Mouse (Mus musculus): ENCODE measurements around the gene Kcnh1. TPM values are rescaled to one million over a fixed set of nuclear protein-coding genes. Genes with fewer than 3 reads are reported as not detected.

Kcnh1 gene
- polyA plus RNA-seq, 1 experiment, result 0.85 TPM

DNA sequence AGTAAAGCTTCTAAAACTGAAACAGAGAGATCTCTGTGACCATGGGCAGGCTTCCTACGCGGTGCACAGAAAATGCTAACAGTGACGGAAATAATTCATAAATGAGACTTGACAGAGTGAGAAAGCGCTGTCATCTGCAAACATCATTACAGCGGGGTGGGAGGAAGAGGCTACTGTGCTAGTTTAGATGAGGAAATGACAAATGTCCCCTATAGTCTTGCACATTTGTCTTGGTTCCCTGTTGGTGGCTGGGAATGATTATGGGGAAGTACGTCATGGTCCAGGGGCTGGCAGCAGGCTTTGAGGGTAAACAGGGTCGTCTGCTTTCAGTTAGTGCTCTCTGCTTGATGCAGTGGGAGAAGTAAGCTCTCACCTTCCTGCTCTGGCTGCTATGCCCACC is 346.6 kb downstream of the Kcnh1 start:
- DNase-seq (ENCODE audit: low read depth in 1 of 2, low spot score in 2 of 2), result no peak
- H3K27me3 ChIP-seq (ENCODE audit: control insufficient read depth, insufficient read depth, low read length), result no peaks in the 10 kb centered on the region
- 26% methylated on average over 7 of the region's 7 CpGs for WGBS
- H3K4me3 ChIP-seq (ENCODE audit: extremely low read depth, insufficient read depth, insufficient read length), result no peak overlapping the region
- H3K27ac ChIP-seq (ENCODE audit: insufficient read depth, low read length), result no peak overlapping the region
- H3K36me3 ChIP-seq (ENCODE audit: control insufficient read depth, insufficient read depth, low read length), result no peaks in the 10 kb centered on the region
- no peak for TF ChIP-seq CTCF (IDR thresholded peaks at IDR 0.05; ENCODE audit: extremely low read depth, insufficient read depth, insufficient read length, insufficient replicate concordance)
- TF ChIP-seq POLR2A (IDR thresholded peaks at IDR 0.05; ENCODE audit: low read depth, low read length), result no peak
- peaks cover 3% of the 10 kb centered on the region; the same call in 1 of the 2 replicates for H3K4me1 ChIP-seq (ENCODE audit: control insufficient read depth, insufficient read depth, insufficient read length)

DNA sequence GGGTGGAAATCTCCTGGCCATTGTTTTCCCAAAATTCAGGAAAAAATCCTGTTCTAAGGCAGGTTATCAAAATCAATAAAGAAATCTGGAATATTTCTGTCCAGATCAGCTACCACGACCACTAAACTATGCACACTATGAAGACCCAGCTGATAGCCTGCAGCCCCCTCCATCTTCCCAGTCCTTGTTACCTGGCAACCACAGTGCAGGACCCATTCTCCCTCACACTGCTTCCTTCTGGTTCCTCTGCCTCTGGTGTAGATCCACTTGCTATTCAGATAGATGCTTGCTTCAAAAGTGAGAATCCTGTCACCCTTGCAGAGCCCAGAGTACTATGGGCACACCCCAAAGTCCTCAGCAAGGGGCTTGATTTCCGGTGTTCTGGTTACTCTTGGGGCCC is 351.5 kb downstream of the Kcnh1 start:
- no peaks in the 10 kb centered on the region for H3K36me3 ChIP-seq (ENCODE audit: control insufficient read depth, insufficient read depth, low read length)
- H3K27ac ChIP-seq (ENCODE audit: insufficient read depth, low read length), result no peak overlapping the region
- H3K27me3 ChIP-seq (ENCODE audit: control insufficient read depth, insufficient read depth, low read length), result no peaks in the 10 kb centered on the region
- DNase-seq (ENCODE audit: low read depth in 1 of 2, low spot score in 2 of 2), result no peak
- 78% methylated on average over 2 of the region's 2 CpGs for WGBS
- no peak for TF ChIP-seq CTCF (IDR thresholded peaks at IDR 0.05; ENCODE audit: extremely low read depth, insufficient read depth, insufficient read length, insufficient replicate concordance)
- TF ChIP-seq POLR2A (IDR thresholded peaks at IDR 0.05; ENCODE audit: low read depth, low read length), result no peak
- H3K4me1 ChIP-seq (ENCODE audit: control insufficient read depth, insufficient read depth, insufficient read length), result no peaks in the 10 kb centered on the region
- no peak overlapping the region for H3K4me3 ChIP-seq (ENCODE audit: extremely low read depth, insufficient read depth, insufficient read length)

DNA sequence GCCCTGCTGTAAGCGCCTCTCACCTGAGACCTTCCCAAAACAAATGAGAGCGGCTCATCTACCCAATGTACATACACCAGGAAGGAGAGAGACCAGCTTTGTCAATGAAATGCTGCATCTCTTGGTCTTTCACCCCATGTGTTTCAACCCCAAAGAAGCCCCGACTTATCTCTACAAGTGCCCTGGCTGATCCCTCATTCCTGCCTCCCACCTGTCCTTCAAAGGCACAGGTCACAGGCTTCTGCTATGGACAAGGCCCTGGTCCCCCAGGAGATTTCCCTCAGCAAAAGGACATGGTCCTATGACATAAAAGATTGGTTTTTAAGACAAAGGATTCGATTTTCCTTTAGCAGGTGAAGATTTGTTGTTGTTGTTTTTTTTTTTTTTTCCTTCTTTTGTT is 353.1 kb downstream of the Kcnh1 start:
- no peak for DNase-seq (ENCODE audit: low read depth in 1 of 2, low spot score in 2 of 2)
- Histone ChIP-seq H3K27me3 (ENCODE audit: control insufficient read depth, insufficient read depth, low read length) (no peaks in the 10 kb centered on the region), H3K36me3 (ENCODE audit: control insufficient read depth, insufficient read depth, low read length) (no peaks in the 10 kb centered on the region), H3K27ac (ENCODE audit: insufficient read depth, low read length) (no peak overlapping the region), H3K4me3 (ENCODE audit: extremely low read depth, insufficient read depth, insufficient read length) (no peak overlapping the region), H3K4me1 (ENCODE audit: control insufficient read depth, insufficient read depth, insufficient read length) (no peaks in the 10 kb centered on the region)
- 87% methylated on average over 4 of the region's 4 CpGs for WGBS
- TF ChIP-seq CTCF (IDR thresholded peaks at IDR 0.05; ENCODE audit: extremely low read depth, insufficient read depth, insufficient read length, insufficient replicate concordance) (no peak), POLR2A (IDR thresholded peaks at IDR 0.05; ENCODE audit: low read depth, low read length) (no peak)

DNA sequence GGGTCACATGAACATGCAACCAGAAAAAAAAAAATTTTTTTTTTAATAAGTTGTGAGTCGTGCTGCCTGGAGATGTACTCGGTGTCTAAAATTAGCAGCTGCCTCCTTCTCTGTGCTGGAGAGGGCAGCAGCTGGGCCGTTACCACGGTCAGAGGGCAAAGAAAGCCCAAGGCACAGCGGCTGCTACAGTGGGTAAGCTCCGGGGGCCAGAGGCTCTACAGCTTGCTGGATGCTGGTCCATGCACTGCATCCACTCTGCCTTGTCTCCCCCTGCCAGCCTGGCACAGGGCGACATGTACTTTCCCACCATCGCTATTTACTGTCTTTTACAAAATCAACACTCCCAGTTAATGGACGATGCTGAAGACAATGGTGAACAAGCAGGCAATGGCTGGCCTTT is 353.5 kb downstream of the Kcnh1 start:
- no peak for DNase-seq (ENCODE audit: low read depth in 1 of 2, low spot score in 2 of 2)
- Histone ChIP-seq H3K4me3 (ENCODE audit: extremely low read depth, insufficient read depth, insufficient read length) (no peak overlapping the region), H3K4me1 (ENCODE audit: control insufficient read depth, insufficient read depth, insufficient read length) (no peaks in the 10 kb centered on the region), H3K36me3 (ENCODE audit: control insufficient read depth, insufficient read depth, low read length) (no peaks in the 10 kb centered on the region), H3K27me3 (ENCODE audit: control insufficient read depth, insufficient read depth, low read length) (no peaks in the 10 kb centered on the region), H3K27ac (ENCODE audit: insufficient read depth, low read length) (no peak overlapping the region)
- WGBS, result 80% methylated on average over 9 of the region's 9 CpGs
- TF ChIP-seq CTCF (IDR thresholded peaks at IDR 0.05; ENCODE audit: extremely low read depth, insufficient read depth, insufficient read length, insufficient replicate concordance) (no peak), POLR2A (IDR thresholded peaks at IDR 0.05; ENCODE audit: low read depth, low read length) (no peak)

DNA sequence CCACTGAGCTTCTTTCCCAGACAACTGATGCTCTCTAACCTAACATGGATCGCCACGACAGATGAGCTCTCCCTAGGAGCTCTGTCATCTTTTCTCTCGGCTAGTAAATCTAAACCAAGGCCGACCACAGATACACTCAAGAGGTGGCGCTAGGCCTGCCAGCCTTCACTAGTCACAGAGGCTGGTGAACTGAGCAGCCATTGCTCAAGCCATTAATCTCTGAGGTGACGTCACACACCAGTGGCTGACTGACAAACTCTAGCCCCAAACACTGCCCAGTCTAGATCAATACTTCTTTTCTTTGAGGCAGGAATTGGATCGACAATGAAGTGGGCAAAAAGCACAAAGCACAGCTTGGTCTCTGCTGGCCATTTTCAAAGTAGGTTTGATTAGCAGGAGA is 354.3 kb downstream of the Kcnh1 start:
- no peaks in the 10 kb centered on the region for H3K4me1 ChIP-seq (ENCODE audit: control insufficient read depth, insufficient read depth, insufficient read length)
- H3K36me3 ChIP-seq (ENCODE audit: control insufficient read depth, insufficient read depth, low read length), result no peaks in the 10 kb centered on the region
- no peak for TF ChIP-seq POLR2A (IDR thresholded peaks at IDR 0.05; ENCODE audit: low read depth, low read length)
- no peak for TF ChIP-seq CTCF (IDR thresholded peaks at IDR 0.05; ENCODE audit: extremely low read depth, insufficient read depth, insufficient read length, insufficient replicate concordance)
- DNase-seq (ENCODE audit: low read depth in 1 of 2, low spot score in 2 of 2), result no peak
- no peak overlapping the region for H3K27ac ChIP-seq (ENCODE audit: insufficient read depth, low read length)
- H3K4me3 ChIP-seq (ENCODE audit: extremely low read depth, insufficient read depth, insufficient read length), result no peak overlapping the region
- 92% methylated on average over 7 of the region's 7 CpGs for WGBS
- no peaks in the 10 kb centered on the region for H3K27me3 ChIP-seq (ENCODE audit: control insufficient read depth, insufficient read depth, low read length)

DNA sequence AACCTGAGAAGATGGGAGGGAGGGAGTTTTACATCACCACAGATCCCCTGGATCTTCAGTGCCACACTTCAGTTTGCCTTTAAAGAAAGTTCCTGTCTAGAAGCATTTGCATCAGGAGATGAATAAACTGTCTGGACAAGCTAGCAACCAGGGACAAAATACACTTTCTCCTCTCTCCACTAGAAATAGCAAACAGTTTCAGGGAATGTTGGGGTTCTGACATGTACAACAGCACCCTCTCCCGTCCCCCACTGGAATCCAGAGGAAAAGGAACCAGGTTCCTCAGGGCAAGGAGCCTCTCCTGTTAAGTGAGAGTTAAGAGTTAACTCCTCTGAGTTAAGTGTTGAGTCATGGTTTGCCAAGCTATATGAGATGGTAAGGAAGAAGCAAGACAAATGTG is 356.3 kb downstream of the Kcnh1 start:
- TF ChIP-seq POLR2A (IDR thresholded peaks at IDR 0.05; ENCODE audit: low read depth, low read length), result no peak
- no peak for TF ChIP-seq CTCF (IDR thresholded peaks at IDR 0.05; ENCODE audit: extremely low read depth, insufficient read depth, insufficient read length, insufficient replicate concordance)
- H3K36me3 ChIP-seq (ENCODE audit: control insufficient read depth, insufficient read depth, low read length), result no peaks in the 10 kb centered on the region
- no peak overlapping the region for H3K27ac ChIP-seq (ENCODE audit: insufficient read depth, low read length)
- no peak for DNase-seq (ENCODE audit: low read depth in 1 of 2, low spot score in 2 of 2)
- no peaks in the 10 kb centered on the region for H3K4me1 ChIP-seq (ENCODE audit: control insufficient read depth, insufficient read depth, insufficient read length)
- no peaks in the 10 kb centered on the region for H3K27me3 ChIP-seq (ENCODE audit: control insufficient read depth, insufficient read depth, low read length)
- no peak overlapping the region for H3K4me3 ChIP-seq (ENCODE audit: extremely low read depth, insufficient read depth, insufficient read length)
- WGBS, result 56% methylated on average over 1 of the region's 1 CpGs

DNA sequence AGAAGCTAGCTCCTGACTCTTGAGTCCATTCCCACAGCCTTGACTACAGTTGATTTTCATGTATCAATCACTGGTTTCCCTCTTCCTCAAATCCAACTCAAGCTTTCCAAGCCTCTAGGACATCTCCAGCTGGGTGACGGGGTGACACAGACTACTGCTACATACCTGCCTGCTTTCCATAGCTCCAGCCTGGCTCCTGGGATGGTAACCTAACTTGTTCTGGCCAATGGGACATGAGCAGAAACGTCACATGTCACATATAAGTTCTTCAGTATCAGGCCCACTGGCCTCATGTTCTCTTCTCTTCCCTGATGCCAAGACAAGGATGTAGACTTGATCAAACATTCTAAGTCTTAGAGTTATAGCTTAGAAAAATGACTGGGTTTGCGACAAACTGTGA is 360.0 kb downstream of the Kcnh1 start:
- 83% methylated on average over 3 of the region's 3 CpGs for WGBS
- Histone ChIP-seq H3K36me3 (ENCODE audit: control insufficient read depth, insufficient read depth, low read length) (no peaks in the 10 kb centered on the region), H3K27me3 (ENCODE audit: control insufficient read depth, insufficient read depth, low read length) (no peaks in the 10 kb centered on the region), H3K4me3 (ENCODE audit: extremely low read depth, insufficient read depth, insufficient read length) (no peak overlapping the region), H3K4me1 (ENCODE audit: control insufficient read depth, insufficient read depth, insufficient read length) (no peaks in the 10 kb centered on the region), H3K27ac (ENCODE audit: insufficient read depth, low read length) (no peak overlapping the region)
- DNase-seq (ENCODE audit: low read depth in 1 of 2, low spot score in 2 of 2), result no peak
- TF ChIP-seq POLR2A (IDR thresholded peaks at IDR 0.05; ENCODE audit: low read depth, low read length), result no peak
- TF ChIP-seq CTCF (IDR thresholded peaks at IDR 0.05; ENCODE audit: extremely low read depth, insufficient read depth, insufficient read length, insufficient replicate concordance), result no peak
